Mouse (Mus musculus): ENCODE measurements around the gene Map2k1.
"Not testable (repeated sequence)": the region's sequence is repeated elsewhere in the genome, so short reads cannot be mapped to it uniquely, and the experiment has no call there.

Gene Map2k1

DNA sequence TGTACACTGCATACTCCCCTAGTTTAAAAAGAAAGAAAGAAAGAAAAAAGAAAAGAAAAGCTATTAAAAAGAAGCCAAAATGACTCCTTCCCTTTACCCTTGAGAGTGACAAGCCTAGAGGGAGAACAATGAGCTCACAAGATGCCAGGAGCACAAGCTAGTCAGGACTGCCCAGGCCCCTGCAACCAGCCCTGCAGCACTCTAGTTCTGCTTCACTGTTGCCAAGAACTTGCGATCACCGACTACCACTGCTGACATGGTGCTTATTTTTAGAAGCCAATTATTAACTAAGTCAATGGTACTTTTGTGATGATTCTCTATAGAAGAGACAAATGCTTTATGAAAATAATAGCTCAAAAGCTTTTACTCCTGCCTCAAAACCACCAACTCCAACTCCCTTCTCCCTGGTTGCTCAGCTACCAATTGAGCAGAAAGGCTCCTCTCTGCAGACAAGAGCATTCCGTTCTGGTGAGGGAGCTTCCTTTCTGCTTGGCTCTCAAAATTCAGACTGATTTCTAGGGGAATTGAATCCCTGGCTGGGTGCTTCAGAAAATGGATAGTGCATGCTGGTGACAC is 45.8 kb downstream of the Map2k1 start:
- DNase-seq (ENCODE audit: low spot score in 2 of 2), result no peak

DNA sequence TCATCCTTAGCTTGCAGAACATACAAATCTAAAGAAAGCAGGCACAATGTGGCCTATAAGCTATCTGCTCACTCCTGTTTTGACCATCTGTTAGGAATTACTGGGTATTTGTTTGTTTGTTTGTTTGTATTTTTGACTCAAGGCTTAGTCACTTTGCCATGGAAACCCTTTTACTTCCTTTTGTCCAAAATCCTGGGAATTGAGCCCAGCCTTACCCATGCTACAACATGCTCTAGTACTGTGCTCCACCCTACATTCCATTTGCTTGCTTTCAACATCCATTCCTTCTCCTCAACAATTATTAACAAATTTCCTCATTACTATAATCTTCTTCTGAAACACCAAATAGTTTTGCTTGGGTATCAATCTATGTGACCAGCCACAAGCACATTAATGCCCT is 50.6 kb downstream of the Map2k1 start:
- DNase-seq (ENCODE audit: low spot score in 2 of 2), result no peak

DNA sequence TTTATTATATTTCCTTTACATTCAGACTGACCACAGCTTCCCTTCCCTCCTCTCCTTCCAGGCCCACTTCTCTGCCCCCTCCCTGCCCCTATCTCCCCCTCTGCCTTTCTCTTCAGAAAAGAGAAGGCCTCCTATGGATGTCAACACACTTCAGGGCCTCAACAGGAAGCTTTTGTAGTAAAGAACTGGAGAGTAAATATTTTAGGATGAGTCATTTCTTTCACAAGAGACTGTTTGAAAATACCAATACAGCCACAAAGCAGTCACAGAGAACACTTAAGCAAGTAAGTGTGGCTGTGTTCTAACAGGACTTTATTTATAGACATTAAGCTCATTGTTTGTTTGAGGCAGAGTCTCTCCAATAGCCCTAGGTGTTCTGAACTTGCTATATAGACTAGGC is 51.1 kb downstream of the Map2k1 start:
- DNase-seq (ENCODE audit: low spot score in 2 of 2), result no peak

DNA sequence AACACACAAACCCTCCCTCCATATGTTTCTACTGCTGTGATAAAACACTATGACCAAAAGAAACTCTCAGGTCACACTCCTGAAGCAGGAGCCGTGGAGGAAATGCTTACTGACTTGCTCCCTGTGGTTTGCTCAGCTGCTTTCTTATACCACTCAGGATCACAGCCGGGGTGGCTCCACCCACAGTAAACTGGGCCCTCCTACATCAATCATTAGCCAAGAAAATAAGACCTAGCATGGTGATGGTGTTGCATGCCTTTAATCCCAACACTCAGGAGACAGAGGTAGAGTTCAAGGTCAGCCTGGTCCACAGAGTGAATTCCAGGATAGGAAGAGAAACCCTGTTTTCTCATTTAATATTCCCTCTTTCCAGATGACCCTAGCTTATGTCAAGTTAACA is 53.5 kb downstream of the Map2k1 start:
- no peak for DNase-seq (ENCODE audit: low spot score in 2 of 2)

DNA sequence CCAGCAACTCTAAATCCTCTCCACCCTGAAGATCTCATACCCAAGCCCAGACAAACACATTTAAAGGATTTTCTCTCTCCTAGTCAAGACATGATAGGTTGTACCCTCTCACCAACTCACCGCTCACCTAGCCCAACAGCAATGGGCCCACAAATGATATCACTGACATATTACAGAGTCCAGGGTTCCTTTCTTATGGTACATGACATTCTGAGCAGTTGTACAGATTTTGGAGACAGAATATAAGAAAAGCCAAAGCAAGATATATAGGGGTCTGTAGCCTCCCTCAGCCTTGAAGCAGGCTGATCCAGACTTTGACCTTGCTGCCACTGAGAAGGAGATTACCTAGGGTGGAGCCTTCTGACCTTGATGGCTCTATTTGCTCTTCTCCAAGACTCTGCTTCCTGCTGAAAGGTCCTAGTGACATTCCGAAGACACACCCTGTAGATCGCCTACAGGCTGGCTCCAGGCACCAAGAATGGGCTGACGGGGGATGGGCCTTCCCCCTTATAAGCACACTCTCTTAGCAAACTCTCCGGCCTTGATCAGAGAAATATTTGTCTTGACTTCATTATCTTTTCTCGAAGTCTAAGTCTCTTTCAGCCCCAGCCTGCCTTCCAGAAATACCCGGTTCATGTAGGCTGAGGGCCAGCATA is 54.5 kb downstream of the Map2k1 start:
- not testable (repeated sequence) for DNase-seq (ENCODE audit: low spot score in 2 of 2)

DNA sequence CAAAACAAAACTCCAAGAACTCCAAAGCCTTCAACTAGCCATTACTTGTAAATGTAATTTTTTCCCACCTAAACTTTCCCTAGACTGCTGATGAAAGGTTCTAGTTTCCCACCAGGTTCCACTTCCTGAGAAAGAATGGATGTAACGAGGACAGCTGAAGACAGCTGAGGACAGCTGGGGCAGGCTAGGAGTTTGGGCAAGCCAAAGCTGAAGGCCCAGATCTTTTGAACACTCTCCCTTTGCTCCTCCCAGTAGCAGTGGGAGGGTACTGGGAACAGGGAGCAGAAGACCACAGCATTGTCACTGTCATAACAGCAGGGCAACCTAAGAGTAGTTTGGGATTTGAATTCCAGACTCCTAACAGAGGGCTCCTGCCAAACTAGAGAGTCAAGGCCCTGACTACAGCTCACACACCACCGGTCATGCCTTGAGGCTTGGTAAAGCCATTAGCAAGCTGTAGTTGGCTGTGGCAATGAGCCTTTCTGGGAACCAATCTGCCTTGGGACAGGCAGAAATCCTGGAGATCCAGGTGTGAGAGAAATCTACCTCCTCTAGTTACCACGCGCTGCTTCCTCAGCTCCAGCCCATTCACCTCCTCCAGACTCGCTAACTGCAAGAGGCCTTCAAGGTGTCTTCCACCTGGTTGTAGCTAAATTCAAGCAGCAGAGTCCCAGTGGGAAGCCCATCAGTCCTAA is 55.2 kb downstream of the Map2k1 start:
- no peak for DNase-seq (ENCODE audit: low spot score in 2 of 2)

DNA sequence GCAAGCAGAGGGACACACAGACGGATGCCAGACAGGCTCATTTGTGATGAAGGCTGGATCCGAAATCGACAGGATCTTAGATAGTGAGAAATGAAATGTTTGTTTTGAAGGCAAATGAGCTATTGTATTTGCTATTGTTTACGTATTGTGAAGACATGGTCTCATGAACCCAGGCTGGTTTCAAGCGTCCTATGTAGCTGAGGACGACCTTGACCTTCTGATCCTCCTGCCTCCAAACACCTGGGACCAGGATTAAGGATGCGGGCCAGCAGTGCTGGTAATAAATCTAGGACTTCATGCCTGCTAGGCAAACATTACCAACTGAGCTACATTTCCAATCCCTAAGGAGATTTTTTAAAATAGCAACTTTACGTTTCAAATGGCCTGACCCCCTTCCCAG is 55.9 kb downstream of the Map2k1 start:
- DNase-seq (ENCODE audit: low spot score in 2 of 2), result no peak

DNA sequence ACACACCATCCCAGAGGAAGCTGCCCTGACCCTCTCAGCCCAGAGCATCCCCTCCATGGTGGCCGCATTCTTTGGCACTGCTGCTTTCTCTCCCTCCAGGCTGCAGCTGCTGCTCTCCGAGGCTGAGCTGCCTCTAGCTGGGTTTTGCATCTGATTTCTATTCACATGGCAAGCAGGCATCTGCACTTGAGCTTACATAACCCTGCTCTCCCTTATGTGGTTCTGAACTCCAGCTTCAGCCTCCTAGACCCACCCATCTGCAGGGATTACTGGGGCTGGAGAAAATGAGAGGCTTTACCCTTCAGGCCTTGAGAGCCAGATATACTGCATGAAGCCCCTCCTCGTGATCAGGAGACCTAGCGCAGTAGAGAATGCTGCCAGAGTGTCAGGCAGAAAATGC is 57.9 kb downstream of the Map2k1 start:
- no peak for DNase-seq (ENCODE audit: low spot score in 2 of 2)

DNA sequence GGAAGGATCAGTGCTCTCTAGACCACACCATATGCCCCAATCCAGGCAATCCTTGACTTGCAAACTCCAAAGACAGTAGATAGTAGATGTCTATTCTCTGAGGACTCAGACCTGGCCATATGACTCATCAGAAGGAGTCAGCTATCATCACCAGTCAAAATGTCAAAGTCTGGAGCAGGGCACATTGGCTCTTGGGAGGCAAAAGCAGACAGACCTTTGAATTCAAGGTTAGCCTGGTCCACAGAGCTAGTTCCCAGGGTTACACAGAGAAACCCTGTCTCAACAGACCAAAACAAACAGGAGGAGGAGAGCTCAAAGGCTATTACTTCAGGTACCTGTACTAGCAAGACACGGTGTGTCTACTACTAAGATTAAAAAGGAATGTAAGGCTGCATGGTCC is 59.6 kb downstream of the Map2k1 start:
- DNase-seq (ENCODE audit: low spot score in 2 of 2), result no peak

DNA sequence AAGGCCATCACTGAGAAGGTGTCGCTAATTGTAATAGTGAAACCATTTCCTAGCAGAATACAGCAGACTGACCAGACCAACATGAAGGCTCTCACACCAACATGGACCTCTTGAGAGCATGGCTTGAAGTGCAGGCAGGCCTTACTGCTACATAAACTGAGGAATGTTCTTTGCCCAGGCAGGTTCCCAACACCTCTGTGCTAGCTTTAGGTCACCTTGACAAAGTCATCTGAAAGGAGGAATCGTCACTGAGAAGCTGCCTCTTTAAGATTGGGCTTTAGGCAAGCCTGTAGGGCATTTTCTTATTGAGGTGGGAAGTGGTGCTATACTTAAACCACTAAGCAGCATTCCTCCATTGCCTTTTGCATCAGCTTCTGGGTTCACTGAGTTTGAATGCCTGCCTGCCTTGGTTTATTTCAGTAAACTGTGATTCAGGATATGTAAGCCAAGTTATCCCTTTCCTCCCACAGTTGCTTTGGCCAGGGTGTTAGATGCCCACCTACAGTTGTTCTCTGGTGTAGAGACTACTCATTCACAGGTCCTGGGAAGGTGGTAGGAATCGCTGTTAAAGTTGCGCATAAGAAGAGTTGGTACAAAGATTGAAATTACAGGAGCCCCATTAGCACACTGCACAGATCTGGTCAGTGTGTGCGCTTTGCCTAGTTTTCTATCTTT is 69.1 kb downstream of the Map2k1 start:
- no peak for DNase-seq (ENCODE audit: low spot score in 2 of 2)

DNA sequence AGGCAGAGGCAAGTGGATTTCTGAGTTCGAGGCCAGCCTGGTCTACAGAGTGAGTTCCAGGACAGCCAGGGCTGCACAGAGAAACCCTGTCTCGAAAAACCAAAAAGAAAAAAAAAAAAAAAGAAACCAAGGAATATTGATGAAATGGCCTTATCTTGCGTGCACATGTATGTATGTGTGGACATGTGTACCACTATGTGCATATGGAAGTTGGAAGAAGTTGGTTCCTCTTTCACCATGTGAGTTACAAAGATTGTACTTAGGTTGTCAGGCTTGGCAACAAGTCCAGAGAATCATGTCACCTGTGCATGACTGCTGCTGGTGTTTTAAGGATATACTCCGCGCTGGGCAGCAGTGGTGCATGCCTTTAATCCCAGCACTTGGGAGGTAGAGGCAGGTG is 70.1 kb downstream of the Map2k1 start:
- DNase-seq (ENCODE audit: low spot score in 2 of 2), result not testable (repeated sequence)

DNA sequence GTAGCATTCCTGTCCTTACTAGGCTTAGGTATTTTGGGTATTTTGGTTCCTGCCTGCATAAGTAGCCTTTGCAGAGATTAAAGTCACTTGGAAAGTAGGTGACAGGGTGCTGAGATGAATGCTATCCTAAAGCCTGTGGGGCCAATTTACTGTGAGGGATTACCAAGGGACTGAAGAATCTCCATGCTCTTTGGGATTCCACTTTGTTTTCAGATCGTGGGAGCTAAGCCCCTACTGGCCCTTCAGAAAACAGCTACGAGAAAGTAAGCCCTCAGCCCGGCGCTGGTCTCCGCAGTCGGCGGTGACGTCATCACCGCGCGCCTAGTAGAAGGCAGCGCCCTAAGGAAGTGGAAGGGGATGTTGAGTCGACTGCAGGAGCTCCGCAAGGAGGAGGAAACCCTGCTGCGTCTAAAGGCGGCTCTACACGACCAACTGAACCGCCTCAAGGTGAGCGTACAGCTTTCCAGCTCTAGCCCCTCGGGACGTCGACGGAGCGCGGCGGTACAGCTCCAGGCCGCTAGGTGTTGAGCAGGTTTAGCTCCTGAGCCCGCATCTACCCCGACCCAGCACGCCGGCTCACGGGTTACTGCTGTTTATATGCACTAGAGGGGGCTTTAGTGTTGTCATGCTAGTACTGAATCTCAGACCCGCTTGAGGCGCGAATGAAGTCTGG is 74.3 kb downstream of the Map2k1 start, which contains the start of gene Snapc5:
Gene Snapc5 (plus strand): TSS at position 301 of the 673 bp plus-strand sequence.
- peak; percentile 87 to 95 for DNase-seq (ENCODE audit: low spot score in 2 of 2)

DNA sequence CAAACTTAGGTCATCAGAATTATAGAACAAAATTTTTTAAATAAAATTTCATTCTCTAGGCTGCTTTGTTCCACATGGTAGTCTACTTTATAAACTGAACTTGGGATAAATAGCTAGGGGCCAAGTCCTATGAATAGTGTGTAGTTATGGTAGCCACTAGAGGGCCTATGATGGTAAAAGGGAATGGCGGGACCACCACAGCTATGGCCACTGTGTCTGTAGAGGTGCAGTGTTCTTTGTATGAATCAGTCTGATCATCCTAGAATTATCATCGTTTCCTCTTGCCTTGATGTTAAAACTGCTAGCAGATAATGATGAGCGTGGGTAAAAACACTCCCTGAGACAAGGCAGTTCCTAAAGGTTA is 74.8 kb downstream of the Map2k1 start:
- no peak for DNase-seq (ENCODE audit: low spot score in 2 of 2)

DNA sequence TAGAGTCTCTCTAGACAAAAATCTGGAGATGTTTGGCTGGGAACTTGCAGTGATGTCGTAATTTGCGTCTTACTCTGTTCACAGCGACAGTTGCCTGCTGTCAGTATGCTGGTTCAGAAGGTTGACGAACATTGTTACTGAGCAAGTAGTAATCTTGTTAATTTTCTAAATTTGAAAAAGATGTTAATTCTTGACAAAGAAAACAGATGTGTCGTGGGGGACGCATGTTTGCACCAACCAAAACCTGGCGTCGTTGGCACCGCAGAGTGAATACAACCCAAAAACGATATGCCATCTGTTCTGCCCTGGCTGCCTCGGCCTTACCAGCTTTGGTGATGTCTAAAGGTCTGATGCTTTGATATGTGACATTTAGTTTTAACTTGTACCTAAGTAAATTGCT is 78.1 kb downstream of the Map2k1 start:
- DNase-seq (ENCODE audit: low spot score in 2 of 2), result no peak

DNA sequence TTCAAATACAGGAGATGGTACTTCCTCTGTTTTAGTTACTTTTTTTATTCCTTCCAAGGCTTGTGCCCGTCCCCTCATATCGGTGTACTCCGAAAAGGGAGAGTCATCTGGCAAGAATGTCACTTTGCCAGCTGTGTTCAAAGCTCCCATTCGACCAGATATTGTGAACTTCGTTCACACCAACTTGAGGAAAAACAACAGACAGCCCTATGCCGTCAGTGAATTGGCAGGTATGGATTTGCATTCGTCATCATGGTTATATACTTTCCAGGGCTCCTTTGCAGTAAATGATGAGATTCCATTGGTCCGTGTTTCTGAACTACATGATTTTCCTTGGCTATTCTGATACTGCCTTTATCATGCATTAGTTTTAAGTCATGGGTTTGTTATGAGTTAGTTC is 78.7 kb downstream of the Map2k1 start:
- no peak for DNase-seq (ENCODE audit: low spot score in 2 of 2)

DNA sequence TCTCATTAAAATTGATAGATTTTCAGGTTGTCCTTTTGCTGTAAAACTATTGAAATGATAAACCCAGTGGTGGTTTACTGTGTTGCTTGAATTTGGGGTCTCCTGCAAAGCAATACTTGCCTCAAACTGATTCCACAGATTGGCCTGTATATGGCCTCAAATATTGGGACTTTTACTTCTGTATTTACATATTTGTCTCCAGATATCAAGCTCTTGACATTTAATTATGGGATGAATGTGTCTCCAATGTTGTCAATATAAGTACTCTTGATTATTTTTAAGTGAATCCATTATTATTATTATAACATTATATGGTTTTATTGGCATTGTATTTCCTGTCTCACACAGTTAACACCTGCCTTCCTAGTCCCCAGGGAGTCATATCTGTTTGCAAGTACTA is 79.1 kb downstream of the Map2k1 start:
- DNase-seq (ENCODE audit: low spot score in 2 of 2), result no peak

DNA sequence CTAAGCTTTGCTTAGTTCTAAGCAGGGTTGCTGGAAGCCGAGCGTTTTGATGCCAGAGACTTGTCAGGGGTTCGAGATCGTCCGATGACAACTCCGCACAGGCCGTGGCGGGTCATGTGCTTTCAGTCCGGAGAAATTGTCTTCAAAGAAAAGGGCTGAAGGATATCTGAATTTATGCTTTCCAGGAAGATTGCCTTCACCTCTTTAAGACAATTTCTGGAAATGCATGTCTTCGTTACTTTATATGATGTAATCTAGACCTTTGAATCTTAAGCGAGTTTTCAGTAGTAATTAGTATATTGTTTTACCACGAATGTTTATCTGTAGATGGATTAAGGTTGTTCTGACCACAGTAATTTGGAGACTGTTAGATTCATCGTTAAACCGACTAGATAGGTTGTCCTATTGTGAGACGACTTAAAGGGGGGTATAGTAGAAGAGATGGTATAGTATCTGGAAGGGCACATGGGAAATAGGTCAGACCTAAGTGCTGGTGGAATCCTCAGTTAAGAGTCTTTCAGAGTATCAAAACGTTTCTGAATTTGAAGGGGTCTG is 79.7 kb downstream of the Map2k1 start:
- no peak for DNase-seq (ENCODE audit: low spot score in 2 of 2)

DNA sequence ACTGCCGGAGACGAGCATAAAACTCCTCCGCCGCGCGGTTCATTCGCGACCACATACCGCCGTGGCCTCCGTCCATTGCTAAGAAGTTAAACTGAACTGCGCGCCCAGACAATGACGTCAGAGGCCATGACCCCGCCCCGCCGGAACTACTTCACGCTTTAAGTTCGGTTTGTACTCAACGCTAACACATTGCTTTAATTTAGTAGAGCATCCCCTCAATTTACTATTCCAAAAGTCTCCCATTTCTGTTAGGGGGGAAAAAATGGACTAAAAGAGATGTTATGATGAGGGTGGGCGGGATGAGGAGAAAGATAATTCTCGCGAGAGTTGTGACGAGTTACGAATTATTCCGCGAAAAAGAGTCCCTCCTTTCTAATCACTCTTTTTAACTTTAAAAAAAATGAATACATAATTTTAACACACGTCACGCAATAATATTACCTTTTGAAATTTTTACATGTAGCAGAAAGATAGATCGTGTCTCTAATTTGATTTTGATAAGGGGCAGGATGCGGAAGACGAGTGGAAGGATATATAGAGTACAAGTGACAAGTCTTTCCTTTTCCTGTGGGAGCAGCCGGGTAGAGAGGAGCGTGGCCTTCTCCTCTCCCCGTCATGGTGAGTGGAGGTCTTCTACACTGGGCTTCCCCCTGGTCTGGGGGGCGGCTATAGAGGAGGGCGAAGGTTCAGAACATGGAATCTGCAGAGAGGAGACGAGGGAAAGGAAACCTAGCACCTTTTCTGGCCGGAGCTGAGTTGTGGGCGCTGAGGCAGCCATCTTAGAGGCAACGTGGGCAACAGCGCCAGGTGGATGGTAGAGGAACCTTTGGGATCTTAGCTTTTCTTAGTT is 80.4 kb downstream of the Map2k1 start, which contains the start of the genes Zwilch and Rpl4:
Gene Zwilch (minus strand): TSS at position 289 of the 850 bp plus-strand sequence.
Gene Rpl4 (plus strand): TSS at position 560 of the 850 bp plus-strand sequence.
- peak; percentile 81 to 91 for DNase-seq (ENCODE audit: low spot score in 2 of 2)

DNA sequence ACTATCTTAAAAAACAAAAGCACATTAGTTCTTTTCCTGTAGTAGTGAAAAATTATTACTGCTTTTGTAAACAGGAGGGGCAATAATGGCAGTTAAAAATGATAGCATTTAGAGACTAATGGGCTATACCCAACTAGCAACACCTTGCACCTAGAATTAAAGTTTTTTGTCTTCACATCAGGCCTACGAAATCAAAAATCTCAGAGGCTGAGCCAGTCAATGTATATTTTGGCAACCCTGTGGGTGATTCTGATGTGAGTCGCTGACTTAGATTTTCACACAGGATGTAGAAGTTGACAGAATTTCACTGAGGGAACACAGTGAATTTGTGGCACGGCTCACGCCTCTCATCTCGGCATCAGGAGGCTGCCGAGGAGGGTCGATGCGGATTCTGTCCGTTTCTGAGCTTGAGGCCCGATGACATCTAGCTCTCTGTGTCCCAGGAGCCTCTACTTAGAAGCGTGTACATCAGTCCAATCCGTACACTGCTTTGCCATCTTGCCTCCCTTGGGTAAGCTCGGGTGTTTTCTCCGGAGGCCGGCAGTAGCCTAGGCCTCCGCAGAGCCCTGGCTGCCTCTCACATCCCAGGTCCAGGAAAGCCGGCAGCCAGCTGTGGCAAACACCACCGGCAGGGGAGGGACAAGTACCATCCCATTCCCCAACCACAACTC is 81.2 kb downstream of the Map2k1 start:
- DNase-seq (ENCODE audit: low spot score in 2 of 2), result no peak

DNA sequence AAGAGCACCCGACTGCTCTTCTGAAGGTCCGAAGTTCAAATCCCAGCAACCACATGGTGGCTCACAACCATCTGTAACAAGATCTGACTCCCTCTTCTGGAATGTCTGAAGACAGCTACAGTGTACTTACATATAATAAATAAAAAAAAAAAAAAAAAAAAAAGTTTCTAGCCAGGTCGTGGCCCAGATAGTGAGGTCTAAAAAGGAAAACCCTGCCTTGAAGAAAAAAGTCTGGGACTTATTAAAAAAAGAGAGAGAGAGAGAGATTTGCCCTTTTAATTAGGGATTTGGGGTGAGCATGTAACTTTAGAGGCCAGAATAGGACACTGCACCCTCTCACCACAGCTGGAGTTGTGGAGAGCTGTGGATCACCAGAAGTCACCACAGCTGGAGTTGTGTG is 83.5 kb downstream of the Map2k1 start:
- not testable (repeated sequence) for DNase-seq (ENCODE audit: low spot score in 2 of 2)

Measured in spleen, postnatal 4 days (tissue).